Mouse (Mus musculus): Measurements from ENCODE around the gene Tgfb2.

Tgfb2 gene

GRCm38 (mm10) chr1:186705915-186706248 lies at the start of gene Tgfb2:
TSS of gene Tgfb2 (minus strand) at chr1:186705989.
- DNase-seq (ENCODE audit: low read depth, low spot score): no peak

- peak; percentile 35 for DNase-seq (ENCODE audit: low read depth, low spot score)
Observed at GRCm38 (mm10) chr1:186749675-186750283, 44.0 kb upstream of the Tgfb2 start.

- DNase-seq (ENCODE audit: low read depth, low spot score): peak; percentile 96
Observed at GRCm38 (mm10) chr1:186748724-186749653, 43.2 kb upstream of the Tgfb2 start, which contains the start of gene Rrp15. TSS of gene Rrp15 (minus strand) at chr1:186749358.

- DNase-seq (ENCODE audit: low read depth, low spot score): no peak
Observed at GRCm38 (mm10) chr1:186739828-186740227, 34.0 kb upstream of the Tgfb2 start.

- no peak for DNase-seq (ENCODE audit: low read depth, low spot score)
Observed at GRCm38 (mm10) chr1:186735537-186735936, 29.7 kb upstream of the Tgfb2 start.

GRCm38 (mm10) chr1:186733052-186733451 lies 27.3 kb upstream of the Tgfb2 start:
- no peak for DNase-seq (ENCODE audit: low read depth, low spot score)

- peak; percentile 85 for DNase-seq (ENCODE audit: low read depth, low spot score)
Observed at GRCm38 (mm10) chr1:186728778-186729177, 23.0 kb upstream of the Tgfb2 start.

GRCm38 (mm10) chr1:186726117-186726516 lies 20.3 kb upstream of the Tgfb2 start:
- no peak for DNase-seq (ENCODE audit: low read depth, low spot score)

- no peak for DNase-seq (ENCODE audit: low read depth, low spot score)
Observed at GRCm38 (mm10) chr1:186722299-186722698, 16.5 kb upstream of the Tgfb2 start.

GRCm38 (mm10) chr1:186721846-186722245 lies 16.1 kb upstream of the Tgfb2 start:
- DNase-seq (ENCODE audit: low read depth, low spot score): peak; percentile 90

GRCm38 (mm10) chr1:186721166-186721565 lies 15.4 kb upstream of the Tgfb2 start:
- DNase-seq (ENCODE audit: low read depth, low spot score): no peak

- DNase-seq (ENCODE audit: low read depth, low spot score): peak; percentile 80
Observed at GRCm38 (mm10) chr1:186719708-186720107, 13.9 kb upstream of the Tgfb2 start.

GRCm38 (mm10) chr1:186718881-186719280 lies 13.1 kb upstream of the Tgfb2 start:
- no peak for DNase-seq (ENCODE audit: low read depth, low spot score)

- no peak for DNase-seq (ENCODE audit: low read depth, low spot score)
Observed at GRCm38 (mm10) chr1:186714980-186715896, 9.4 kb upstream of the Tgfb2 start.

- DNase-seq (ENCODE audit: low read depth, low spot score): no peak
Observed at GRCm38 (mm10) chr1:186714215-186714614, 8.4 kb upstream of the Tgfb2 start.

- peak; percentile 47 for DNase-seq (ENCODE audit: low read depth, low spot score)
Observed at GRCm38 (mm10) chr1:186712802-186713471, 7.1 kb upstream of the Tgfb2 start.

- peak; percentile 74 for DNase-seq (ENCODE audit: low read depth, low spot score)
Observed at GRCm38 (mm10) chr1:186705203-186705914, 430 bp downstream of the Tgfb2 start.

- peak; percentile 45 for DNase-seq (ENCODE audit: low read depth, low spot score)
Observed at GRCm38 (mm10) chr1:186703980-186704701, 1.6 kb downstream of the Tgfb2 start.

GRCm38 (mm10) chr1:186703256-186703979 lies 2.4 kb downstream of the Tgfb2 start:
- no peak for DNase-seq (ENCODE audit: low read depth, low spot score)
